Mouse (Mus musculus): ENCODE measurements at regions not wholly inside any gene's neighbourhood (a gene's known extent, or its start where the extent isn't known, plus 50 kb on each side); places are given as distances from the start of the nearest gene placed in this dataset.

DNA sequence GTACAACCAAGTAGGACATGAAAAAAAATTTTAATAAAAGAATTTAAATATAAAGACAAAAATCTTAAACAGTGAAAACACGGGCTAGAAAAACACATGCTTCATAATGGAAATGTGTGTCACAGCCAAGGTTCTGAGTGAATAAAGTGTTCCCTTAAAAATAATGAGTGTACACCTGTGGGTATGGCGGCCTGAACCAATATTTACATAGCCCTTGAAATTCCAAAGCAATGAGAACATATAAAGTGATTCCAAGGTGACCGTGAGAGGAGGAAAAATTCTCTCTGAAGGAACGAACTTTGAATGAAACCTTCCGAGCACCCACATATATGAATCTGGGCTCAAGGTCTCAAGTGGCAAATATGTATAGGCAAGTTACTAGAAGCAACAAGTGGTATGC, 104.2 kb upstream of the Plxnc1 start:
- no peak overlapping the region for H3K27ac ChIP-seq (replicated peaks)
- H3K4me1 ChIP-seq = peaks cover 28% of the 10 kb centered on the region
- 87% methylated on average over 5 of the region's 5 CpGs for WGBS
- H3K9me3 ChIP-seq = no peaks in the 10 kb centered on the region
- no peaks in the 10 kb centered on the region for H3K36me3 ChIP-seq (replicated peaks)
- no peak overlapping the region for H3K4me3 ChIP-seq
- DNase-seq (ENCODE audit: low spot score) = no peak
- H3K27me3 ChIP-seq (replicated peaks; ENCODE audit: low read depth, poor library complexity, severe bottlenecking) = no peaks in the 10 kb centered on the region

- Histone ChIP-seq H3K27me3 (replicated peaks; ENCODE audit: low read depth, poor library complexity, severe bottlenecking) (no peaks in the 10 kb centered on the region), H3K4me3 (no peak overlapping the region), H3K27ac (replicated peaks) (no peak overlapping the region), H3K4me1 (peaks cover 37% of the 10 kb centered on the region), H3K9me3 (no peaks in the 10 kb centered on the region), H3K36me3 (replicated peaks) (no peaks in the 10 kb centered on the region)
- WGBS = 36% methylated on average over 7 of the region's 7 CpGs
- peak; percentile 41 for DNase-seq (ENCODE audit: low spot score)
Measured at GRCm38 (mm10) chr10:95043978-95044377, 99.3 kb upstream of the Plxnc1 start.

DNA sequence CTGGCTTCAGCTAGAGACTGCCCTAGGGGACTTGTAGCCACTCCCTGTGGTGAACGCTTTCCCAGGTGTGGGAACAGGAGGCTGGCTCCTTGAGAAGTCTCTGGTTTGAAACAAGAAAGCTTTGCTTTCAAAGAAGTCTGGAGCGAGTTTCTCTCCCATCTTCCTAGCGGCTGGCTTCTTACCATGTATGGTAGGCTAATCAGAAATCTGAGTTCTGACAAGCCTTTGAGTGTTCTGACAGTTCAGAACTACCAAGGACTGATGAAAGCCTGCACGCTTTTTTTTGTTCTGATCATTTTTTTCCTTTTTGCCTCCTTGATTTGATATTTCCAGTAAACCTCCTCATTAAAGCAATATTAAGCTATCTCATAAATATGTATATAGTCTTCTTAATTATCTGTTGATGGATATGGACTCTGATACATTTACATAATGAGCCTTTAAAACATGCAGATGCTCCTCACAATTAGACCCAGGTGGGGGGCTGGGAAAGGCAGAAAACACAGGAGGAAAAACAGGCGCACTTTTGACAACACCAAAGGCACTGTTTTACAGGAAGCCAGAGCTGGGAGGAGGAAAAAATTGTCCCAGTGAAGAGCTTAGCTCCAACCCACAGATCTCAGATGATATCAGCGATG, 95.7 kb upstream of the Plxnc1 start:
- H3K9me3 ChIP-seq = no peaks in the 10 kb centered on the region
- 66% methylated on average over 6 of the region's 6 CpGs for WGBS
- no peak overlapping the region for H3K27ac ChIP-seq (replicated peaks)
- H3K4me3 ChIP-seq = no peak overlapping the region
- no peaks in the 10 kb centered on the region for H3K36me3 ChIP-seq (replicated peaks)
- H3K4me1 ChIP-seq = peaks cover 33% of the 10 kb centered on the region
- DNase-seq (ENCODE audit: low spot score) = no peak
- no peaks in the 10 kb centered on the region for H3K27me3 ChIP-seq (replicated peaks; ENCODE audit: low read depth, poor library complexity, severe bottlenecking)

DNA sequence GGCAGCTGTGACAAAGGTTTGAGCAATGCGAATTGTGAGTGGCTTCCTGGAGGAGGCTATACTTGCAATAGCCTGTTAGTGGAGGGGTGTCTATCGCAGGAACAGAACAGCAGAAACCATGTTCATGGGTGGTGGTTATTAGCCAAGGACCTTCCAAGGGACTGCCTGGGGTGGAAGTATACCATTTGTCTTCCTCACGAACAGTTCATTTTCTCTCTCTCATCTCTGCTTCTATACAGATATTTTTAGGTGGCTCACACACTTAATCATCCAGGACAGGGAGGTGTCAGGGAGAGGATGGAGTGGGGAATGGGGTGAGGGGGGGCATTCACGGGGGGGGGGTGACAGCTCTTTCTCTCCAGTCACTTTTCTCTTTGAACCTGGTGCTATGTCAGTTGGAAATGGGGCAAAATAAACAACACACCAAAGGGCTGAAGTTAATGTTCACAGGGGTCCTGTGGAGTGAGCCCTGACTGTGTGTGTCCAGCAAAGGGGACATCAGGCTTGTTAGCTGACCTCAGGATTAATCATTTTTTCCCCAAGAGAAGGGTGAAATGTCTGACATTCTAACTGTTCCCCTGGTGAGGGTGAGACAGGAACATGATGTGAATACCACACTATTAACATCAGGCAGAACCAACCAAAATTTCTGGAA, 91.5 kb upstream of the Plxnc1 start:
- Histone ChIP-seq H3K36me3 (replicated peaks) (no peaks in the 10 kb centered on the region), H3K4me3 (no peak overlapping the region), H3K27ac (replicated peaks) (no peak overlapping the region), H3K9me3 (no peaks in the 10 kb centered on the region), H3K4me1 (peaks cover 12% of the 10 kb centered on the region), H3K27me3 (replicated peaks; ENCODE audit: low read depth, poor library complexity, severe bottlenecking) (no peaks in the 10 kb centered on the region)
- 80% methylated on average over 4 of the region's 4 CpGs for WGBS
- DNase-seq (ENCODE audit: low spot score) = no peak

- Histone ChIP-seq H3K27me3 (replicated peaks; ENCODE audit: low read depth, poor library complexity, severe bottlenecking) (no peaks in the 10 kb centered on the region), H3K9me3 (no peaks in the 10 kb centered on the region), H3K4me1 (peaks cover 5% of the 10 kb centered on the region), H3K4me3 (no peak overlapping the region), H3K36me3 (replicated peaks) (no peaks in the 10 kb centered on the region), H3K27ac (replicated peaks) (no peak overlapping the region)
- 89% methylated on average over 3 of the region's 3 CpGs for WGBS
- no peak for DNase-seq (ENCODE audit: low spot score)
Measured at GRCm38 (mm10) chr10:95035371-95035770, 90.7 kb upstream of the Plxnc1 start.

DNA sequence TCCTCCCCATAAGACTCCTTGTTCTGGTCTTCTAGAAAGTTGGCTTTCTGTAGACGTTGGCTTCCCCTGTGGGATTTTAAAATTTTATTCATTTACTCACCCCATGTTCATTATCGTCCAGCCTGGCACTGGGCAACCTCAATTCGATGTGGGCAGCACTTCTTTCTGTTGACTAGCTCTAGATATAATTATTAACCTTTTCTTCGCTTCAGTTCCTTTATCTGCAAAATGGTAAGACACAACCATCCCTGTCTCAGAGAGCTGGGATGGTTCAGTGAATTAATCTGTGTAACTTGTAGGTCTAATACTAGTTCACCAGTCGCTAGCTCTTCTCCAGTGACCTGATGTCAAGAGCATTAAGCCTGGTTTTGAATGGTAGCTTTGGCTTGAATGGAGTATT, 89.9 kb upstream of the Plxnc1 start:
- no peak overlapping the region for H3K27ac ChIP-seq (replicated peaks)
- no peak for DNase-seq (ENCODE audit: low spot score)
- H3K36me3 ChIP-seq (replicated peaks) = no peaks in the 10 kb centered on the region
- 87% methylated on average over 5 of the region's 5 CpGs for WGBS
- peaks cover 8% of the 10 kb centered on the region for H3K4me1 ChIP-seq
- no peak overlapping the region for H3K4me3 ChIP-seq
- no peaks in the 10 kb centered on the region for H3K27me3 ChIP-seq (replicated peaks; ENCODE audit: low read depth, poor library complexity, severe bottlenecking)
- H3K9me3 ChIP-seq = no peaks in the 10 kb centered on the region

GRCm38 (mm10) chr10:95032760-95033716, 88.4 kb upstream of the Plxnc1 start:
- no peaks in the 10 kb centered on the region for H3K27me3 ChIP-seq (replicated peaks; ENCODE audit: low read depth, poor library complexity, severe bottlenecking)
- H3K4me3 ChIP-seq = no peak overlapping the region
- H3K36me3 ChIP-seq (replicated peaks) = no peaks in the 10 kb centered on the region
- no peaks in the 10 kb centered on the region for H3K9me3 ChIP-seq
- H3K27ac ChIP-seq (replicated peaks) = no peak overlapping the region
- 89% methylated on average over 14 of the region's 14 CpGs for whole genome bisulfite sequencing
- H3K4me1 ChIP-seq = peaks cover 15% of the 10 kb centered on the region
- DNase-seq (ENCODE audit: low spot score) = no peak

GRCm38 (mm10) chr10:95031371-95031770, 86.7 kb upstream of the Plxnc1 start:
- DNase-seq (ENCODE audit: low spot score) = no peak
- no peaks in the 10 kb centered on the region for H3K9me3 ChIP-seq
- peaks cover 15% of the 10 kb centered on the region for H3K4me1 ChIP-seq
- no peak overlapping the region for H3K27ac ChIP-seq (replicated peaks)
- 93% methylated on average over 2 of the region's 2 CpGs for WGBS
- no peaks in the 10 kb centered on the region for H3K36me3 ChIP-seq (replicated peaks)
- no peak overlapping the region for H3K4me3 ChIP-seq
- no peaks in the 10 kb centered on the region for H3K27me3 ChIP-seq (replicated peaks; ENCODE audit: low read depth, poor library complexity, severe bottlenecking)

GRCm38 (mm10) chr10:95030801-95031200, 86.2 kb upstream of the Plxnc1 start:
- 85% methylated on average over 5 of the region's 5 CpGs for WGBS
- no peaks in the 10 kb centered on the region for H3K36me3 ChIP-seq (replicated peaks)

DNA sequence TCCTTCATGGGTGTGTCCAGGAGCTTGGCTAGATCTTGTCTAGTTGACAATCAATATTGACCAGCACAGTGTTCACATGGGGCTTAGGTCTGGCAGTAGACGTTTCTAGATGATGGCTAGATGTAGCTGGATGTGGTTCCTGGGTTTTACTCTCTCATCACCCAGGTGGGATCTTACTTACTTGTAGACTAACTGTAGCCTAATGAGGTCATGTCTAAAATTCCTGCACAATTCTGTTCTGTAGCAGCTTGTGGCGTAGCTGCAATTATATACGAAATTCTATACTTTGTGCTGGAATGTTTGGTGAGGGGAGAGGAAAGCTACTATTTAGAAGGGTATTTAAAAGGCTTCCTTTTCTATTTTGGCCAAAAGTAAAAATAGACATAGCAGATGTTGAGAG, 84.9 kb upstream of the Plxnc1 start:
- DNase-seq (ENCODE audit: low spot score) = no peak
- H3K27ac ChIP-seq (replicated peaks) = no peak overlapping the region
- H3K9me3 ChIP-seq = no peaks in the 10 kb centered on the region
- H3K4me3 ChIP-seq = no peak overlapping the region
- no peaks in the 10 kb centered on the region for H3K36me3 ChIP-seq (replicated peaks)
- WGBS = 62% methylated on average over 3 of the region's 3 CpGs
- peaks cover 15% of the 10 kb centered on the region for H3K4me1 ChIP-seq
- H3K27me3 ChIP-seq (replicated peaks; ENCODE audit: low read depth, poor library complexity, severe bottlenecking) = no peaks in the 10 kb centered on the region

More at GRCm38 (mm10) chr10:95030801-95031200, 86.2 kb upstream of the Plxnc1 start:
- H3K4me3 ChIP-seq = no peak overlapping the region
- no peak overlapping the region for H3K27ac ChIP-seq (replicated peaks)
- no peak for DNase-seq (ENCODE audit: low spot score)
- H3K4me1 ChIP-seq = peaks cover 15% of the 10 kb centered on the region
- no peaks in the 10 kb centered on the region for H3K9me3 ChIP-seq
- no peaks in the 10 kb centered on the region for H3K27me3 ChIP-seq (replicated peaks; ENCODE audit: low read depth, poor library complexity, severe bottlenecking)

- no peak overlapping the region for H3K27ac ChIP-seq (replicated peaks)
- H3K4me1 ChIP-seq = peaks cover 15% of the 10 kb centered on the region
- no peaks in the 10 kb centered on the region for H3K27me3 ChIP-seq (replicated peaks; ENCODE audit: low read depth, poor library complexity, severe bottlenecking)
- no peak overlapping the region for H3K4me3 ChIP-seq
- 91% methylated on average over 12 of the region's 12 CpGs for WGBS
- 0 out of 2 replicates have a peak, but pooled peaks cover 2% of the 10 kb centered on the region for H3K9me3 ChIP-seq
- no peaks in the 10 kb centered on the region for H3K36me3 ChIP-seq (replicated peaks)
- DNase-seq (ENCODE audit: low spot score) = no peak
Measured at GRCm38 (mm10) chr10:95025569-95026327, 81.1 kb upstream of the Plxnc1 start.

DNA sequence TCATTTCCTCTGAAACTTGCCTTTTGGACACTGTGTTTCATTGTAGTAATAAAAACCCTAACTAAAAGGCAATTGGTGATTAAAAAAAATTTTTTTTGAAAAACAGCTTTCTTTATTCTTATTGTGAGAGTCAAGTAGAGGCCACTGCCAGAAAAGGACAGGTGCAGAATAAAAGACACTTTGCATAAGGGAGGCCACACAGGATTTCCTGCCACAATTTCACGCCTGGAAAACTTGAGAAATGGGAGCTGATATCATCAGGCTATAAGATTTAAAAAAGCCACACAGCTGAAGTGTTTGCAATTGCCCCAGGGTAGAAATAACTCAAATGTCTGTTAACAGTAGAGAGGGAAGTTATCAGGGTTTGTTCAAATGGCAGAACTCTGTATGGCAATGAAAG, 76.6 kb upstream of the Plxnc1 start:
- no peaks in the 10 kb centered on the region for H3K27me3 ChIP-seq (replicated peaks; ENCODE audit: low read depth, poor library complexity, severe bottlenecking)
- no peak overlapping the region for H3K27ac ChIP-seq (replicated peaks)
- H3K4me3 ChIP-seq = no peak overlapping the region
- H3K9me3 ChIP-seq = 0 out of 2 replicates have a peak, but pooled peaks cover 2% of the 10 kb centered on the region
- no peaks in the 10 kb centered on the region for H3K36me3 ChIP-seq (replicated peaks)
- no peak for DNase-seq (ENCODE audit: low spot score)
- no peaks in the 10 kb centered on the region for H3K4me1 ChIP-seq
- 70% methylated on average over 1 of the region's 1 CpGs for WGBS
